Mouse (Mus musculus) limb, embryonic 15.5 days (tissue): ENCODE data around the gene Lepr. TPM values are rescaled to one million over a fixed set of nuclear protein-coding genes. Genes with fewer than 3 reads are reported as not detected.

ENCODE experiments used
- ATAC-seq: fragments of 200-750 bp; cut with Nextera tagmentation; 2 replicates; pipeline ENCODE4 v1.8.0; 2017; ENCODE audit warnings: low read depth, moderate TSS enrichment; ENCODE audit not compliant: insufficient number of reproducible peaks, low FRiP score, low TSS enrichment
- H3K27ac ChIP-seq: fragments of 300-500 bp; sonication (generic); 2 replicates; pipeline ENCODE4 v1.5.1; 2015; ENCODE audit warnings: moderate library complexity, mild to moderate bottlenecking, inconsistent platforms
- H3K27me3 ChIP-seq: fragments of 300-500 bp; sonication (generic); 2 replicates; pipeline ENCODE4 v1.6.1; 2015; ENCODE audit warnings: inconsistent platforms
- H3K36me3 ChIP-seq: fragments of 300-500 bp; sonication (generic); 2 replicates; pipeline ENCODE4 v1.6.1; 2015; ENCODE audit warnings: inconsistent platforms
- H3K4me1 ChIP-seq: fragments of 300-500 bp; sonication (generic); 2 replicates; pipeline ENCODE4 v1.6.1; 2015; ENCODE audit warnings: inconsistent platforms
- H3K4me2 ChIP-seq: fragments of 300-500 bp; sonication (generic); 2 replicates; pipeline ENCODE4 v1.6.1; 2015; ENCODE audit warnings: mild to moderate bottlenecking, inconsistent platforms
- H3K4me3 ChIP-seq: fragments of 300-500 bp; sonication (generic); 2 replicates; pipeline ENCODE4 v1.5.1; 2015; ENCODE audit warnings: mild to moderate bottlenecking, inconsistent platforms
- H3K9ac ChIP-seq: fragments of 300-500 bp; sonication (generic); 2 replicates; pipeline ENCODE4 v1.6.1; 2015; ENCODE audit warnings: inconsistent platforms
- H3K9me3 ChIP-seq: fragments of 300-500 bp; sonication (generic); 2 replicates; pipeline ENCODE4 v1.6.1; 2016; ENCODE audit warnings: inconsistent platforms
- WGBS: fragments of 180-500 bp; shearing (Covaris S2); methylation state at CpG from one replicate; pipeline ENCODE4 v1.1.7; 2015; 5-methylcytosine and 5-hydroxymethylcytosine counted together
- polyA plus RNA-seq: library from polyadenylated mRNA; unstranded; fragments of >200 nt; fragmentation: Nextera tagmentation; extraction: Ambion mirVana; gene quantifications from 2 replicates; pipeline ENCODE4 v1.2.1, GENCODE M21; 2015

Lepr gene
- polyA plus RNA-seq, 1 experiment from 2014 or later: 19.1 TPM

DNA sequence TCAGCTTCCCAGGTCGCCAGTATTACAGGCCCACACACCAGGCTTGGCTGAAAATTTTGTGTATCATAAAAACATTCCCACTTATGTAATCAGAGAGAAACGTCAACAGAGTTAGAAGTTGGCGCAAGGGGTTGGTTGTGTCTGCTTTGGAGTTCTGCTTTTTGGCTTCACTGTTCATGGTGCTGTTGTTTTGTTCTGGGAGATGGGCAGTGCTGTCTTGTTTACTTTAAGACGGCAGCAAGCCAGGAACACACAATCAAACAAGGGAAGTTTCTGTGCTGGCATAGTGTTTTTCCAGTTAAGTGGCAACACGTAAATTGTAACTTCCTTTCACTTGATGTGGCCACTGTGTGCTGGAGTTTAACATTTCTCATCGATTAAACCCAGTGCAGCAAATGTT is 22.7 kb upstream of the Lepr start:
- Histone ChIP-seq H3K9ac (no peak overlapping the region), H3K9me3 (no peaks in the 10 kb centered on the region), H3K4me1 (no peaks in the 10 kb centered on the region), H3K4me2 (no peak overlapping the region), H3K27ac (no peak overlapping the region), H3K27me3 (no peaks in the 10 kb centered on the region), H3K36me3 (no peaks in the 10 kb centered on the region), H3K4me3 (no peak overlapping the region)
- WGBS: 62% methylated on average over 6 of the region's 6 CpGs
- ATAC-seq: no peak

DNA sequence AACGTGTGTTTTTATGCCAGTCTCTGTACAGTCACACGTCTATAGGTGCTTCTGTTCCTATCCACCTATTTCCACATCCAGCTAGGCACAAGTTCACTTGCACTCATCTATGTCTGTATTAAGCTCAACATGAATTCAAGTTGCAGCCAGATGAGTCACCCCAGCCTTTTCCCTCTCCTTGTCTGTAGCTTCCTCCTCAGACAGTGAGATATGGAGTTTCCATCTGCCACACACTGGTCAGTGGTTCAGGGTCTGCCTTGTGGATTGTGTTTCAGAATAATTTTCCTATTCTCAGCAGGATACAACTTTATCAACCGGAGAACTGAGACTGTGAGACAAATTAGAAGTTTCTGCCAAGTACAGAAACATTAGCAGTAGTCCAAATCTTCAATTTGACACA is 20.0 kb upstream of the Lepr start:
- no peaks in the 10 kb centered on the region for H3K9me3 ChIP-seq
- WGBS: 75% methylated on average over 3 of the region's 3 CpGs
- no peaks in the 10 kb centered on the region for H3K4me1 ChIP-seq
- H3K9ac ChIP-seq: no peak overlapping the region
- no peaks in the 10 kb centered on the region for H3K27me3 ChIP-seq
- no peak for ATAC-seq
- H3K4me2 ChIP-seq: no peak overlapping the region
- no peak overlapping the region for H3K27ac ChIP-seq
- no peaks in the 10 kb centered on the region for H3K36me3 ChIP-seq
- no peak overlapping the region for H3K4me3 ChIP-seq

DNA sequence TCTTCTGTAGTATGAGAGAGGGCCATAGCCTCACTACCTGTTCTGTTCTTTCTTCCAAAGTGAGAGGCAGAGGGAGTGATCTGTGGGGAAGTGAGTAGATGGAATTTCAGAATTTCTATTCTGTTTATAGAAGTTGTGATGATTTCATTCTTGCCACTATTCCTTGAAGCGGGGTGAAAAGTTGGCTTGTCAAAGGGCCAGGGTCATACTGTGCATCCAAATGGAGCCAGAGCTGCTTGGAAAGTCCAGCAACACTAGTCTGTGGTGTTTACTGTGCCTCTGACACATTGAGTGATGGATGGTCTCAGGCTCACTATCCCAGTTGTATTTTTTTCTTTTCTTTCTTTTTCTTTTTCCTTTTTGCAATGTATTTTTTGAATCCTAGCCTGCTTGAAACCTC is 17.8 kb upstream of the Lepr start:
- ATAC-seq: no peak
- H3K9ac ChIP-seq: no peak overlapping the region
- no peaks in the 10 kb centered on the region for H3K36me3 ChIP-seq
- H3K27ac ChIP-seq: no peak overlapping the region
- H3K4me1 ChIP-seq: no peaks in the 10 kb centered on the region
- H3K4me3 ChIP-seq: no peak overlapping the region
- no peak overlapping the region for H3K4me2 ChIP-seq
- no peaks in the 10 kb centered on the region for H3K27me3 ChIP-seq
- WGBS: 72% methylated on average over 1 of the region's 1 CpGs
- H3K9me3 ChIP-seq: no peaks in the 10 kb centered on the region

DNA sequence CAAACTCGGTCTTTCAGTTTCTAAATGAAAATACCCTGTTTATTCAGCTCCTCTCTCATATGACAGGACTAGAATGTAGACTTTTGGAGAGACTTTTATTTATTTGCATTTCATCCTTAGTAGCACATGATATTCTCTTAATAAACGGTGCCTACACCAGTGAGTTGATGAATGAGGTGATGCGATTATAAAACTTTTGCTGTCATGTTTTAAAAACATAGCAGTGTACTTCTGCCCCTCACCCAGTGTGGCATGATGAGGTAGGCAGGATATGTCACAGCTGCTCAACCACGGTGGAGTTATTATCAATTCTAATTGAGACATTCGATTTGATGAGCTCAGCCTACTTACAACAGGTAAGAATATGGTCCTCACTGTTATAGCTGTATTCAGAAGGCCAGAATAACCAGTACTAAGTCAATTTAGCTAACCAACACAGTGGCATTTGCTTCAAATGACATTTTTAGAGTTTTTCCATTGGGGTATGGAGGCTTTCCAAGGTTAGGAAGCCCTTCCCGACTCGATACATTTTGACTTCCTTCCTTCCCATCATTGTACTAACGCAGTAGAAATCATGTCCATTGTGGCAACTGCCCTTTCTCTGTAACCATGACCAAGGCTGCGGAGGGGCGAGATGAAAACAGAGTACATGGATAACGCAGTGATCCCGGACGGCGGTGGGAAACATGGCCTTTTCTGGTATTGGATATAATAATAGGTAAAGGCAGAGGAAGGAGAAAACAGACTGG is 16.1 kb upstream of the Lepr start:
- no peak overlapping the region for H3K4me3 ChIP-seq
- no peak overlapping the region for H3K4me2 ChIP-seq
- no peaks in the 10 kb centered on the region for H3K36me3 ChIP-seq
- no peak overlapping the region for H3K9ac ChIP-seq
- 86% methylated on average over 14 of the region's 14 CpGs for WGBS
- no peaks in the 10 kb centered on the region for H3K9me3 ChIP-seq
- no peaks in the 10 kb centered on the region for H3K4me1 ChIP-seq
- no peak for ATAC-seq
- H3K27ac ChIP-seq: no peak overlapping the region
- H3K27me3 ChIP-seq: no peaks in the 10 kb centered on the region

DNA sequence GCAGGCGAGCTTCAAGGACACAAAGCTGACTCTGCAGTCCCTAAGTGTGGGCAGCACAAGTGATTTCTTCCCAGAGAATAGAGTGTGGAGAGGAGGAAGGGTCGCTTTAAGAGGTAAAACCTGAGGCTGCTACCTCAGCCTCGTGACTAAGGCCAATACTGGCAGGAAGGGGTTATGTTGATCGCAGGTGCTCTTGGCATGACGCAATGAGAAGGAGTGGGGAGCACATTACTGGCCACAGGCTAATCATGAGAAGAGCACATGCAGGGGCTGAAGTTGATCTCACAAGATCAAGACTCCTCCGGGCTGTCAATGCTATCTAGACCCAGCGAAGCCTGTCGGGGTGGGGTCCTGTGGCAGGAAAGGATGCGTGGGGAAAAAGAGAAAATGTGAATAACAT is 11.9 kb upstream of the Lepr start:
- Histone ChIP-seq H3K4me1 (no peaks in the 10 kb centered on the region), H3K9me3 (no peaks in the 10 kb centered on the region), H3K4me2 (no peak overlapping the region), H3K9ac (no peak overlapping the region), H3K4me3 (no peak overlapping the region), H3K36me3 (no peaks in the 10 kb centered on the region), H3K27me3 (no peaks in the 10 kb centered on the region), H3K27ac (no peak overlapping the region)
- no peak for ATAC-seq
- WGBS: 78% methylated on average over 9 of the region's 9 CpGs

DNA sequence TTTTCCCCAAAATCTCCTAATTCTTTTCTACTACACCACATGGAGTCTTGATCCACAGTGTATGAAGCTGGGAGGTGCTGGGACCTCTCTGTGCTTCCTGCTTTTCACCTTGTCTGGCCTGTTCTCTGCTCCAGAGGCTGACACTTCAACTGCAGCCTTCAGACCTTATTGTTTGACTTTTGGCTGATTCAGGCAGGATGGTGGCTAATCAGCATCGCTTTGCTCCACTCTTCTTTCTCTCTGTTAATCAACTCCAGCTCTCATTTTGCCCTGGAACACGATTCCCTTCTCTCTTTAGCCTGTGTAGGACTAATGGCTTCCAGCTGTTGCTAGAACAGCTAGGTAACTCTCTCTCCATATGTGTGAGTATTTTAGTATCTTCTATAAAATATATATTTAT is 10.0 kb upstream of the Lepr start:
- no peak overlapping the region for H3K9ac ChIP-seq
- H3K27ac ChIP-seq: peak overlapping the region; percentile 68; the same call in 1 of the 2 replicates
- 27% methylated on average over 2 of the region's 2 CpGs for WGBS
- H3K4me3 ChIP-seq: no peak overlapping the region
- H3K9me3 ChIP-seq: no peaks in the 10 kb centered on the region
- peaks cover 3% of the 10 kb centered on the region; the same call in 1 of the 2 replicates for H3K4me1 ChIP-seq
- ATAC-seq: no peak
- H3K36me3 ChIP-seq: no peaks in the 10 kb centered on the region
- H3K27me3 ChIP-seq: no peaks in the 10 kb centered on the region
- no peak overlapping the region for H3K4me2 ChIP-seq

DNA sequence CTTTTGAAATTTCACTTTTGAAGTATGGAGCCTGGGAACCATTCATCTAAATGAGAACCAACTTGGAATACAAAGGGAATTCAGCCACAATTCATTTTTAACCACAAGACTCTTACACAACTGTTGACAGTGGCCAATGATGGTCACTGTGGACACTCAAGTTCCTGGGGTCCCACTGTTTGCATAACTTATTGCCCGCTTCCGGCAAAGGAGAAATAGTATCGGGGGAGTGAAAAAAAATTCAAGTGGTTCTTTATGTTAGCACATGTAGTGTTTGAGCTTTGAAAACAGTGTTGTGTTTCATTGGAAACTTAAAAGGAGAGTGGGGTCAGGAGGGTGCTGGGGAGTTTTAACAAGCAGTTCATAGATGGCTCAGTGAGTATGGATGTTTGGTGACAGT is 9.3 kb upstream of the Lepr start:
- Histone ChIP-seq H3K4me2 (no peak overlapping the region), H3K27me3 (no peaks in the 10 kb centered on the region), H3K27ac (peak overlapping the region; percentile 12; the same call in 1 of the 2 replicates), H3K4me1 (peaks cover 9% of the 10 kb centered on the region; the same call in 1 of the 2 replicates), H3K4me3 (no peak overlapping the region), H3K36me3 (no peaks in the 10 kb centered on the region), H3K9ac (no peak overlapping the region), H3K9me3 (no peaks in the 10 kb centered on the region)
- no peak for ATAC-seq
- WGBS: 31% methylated on average over 3 of the region's 3 CpGs

DNA sequence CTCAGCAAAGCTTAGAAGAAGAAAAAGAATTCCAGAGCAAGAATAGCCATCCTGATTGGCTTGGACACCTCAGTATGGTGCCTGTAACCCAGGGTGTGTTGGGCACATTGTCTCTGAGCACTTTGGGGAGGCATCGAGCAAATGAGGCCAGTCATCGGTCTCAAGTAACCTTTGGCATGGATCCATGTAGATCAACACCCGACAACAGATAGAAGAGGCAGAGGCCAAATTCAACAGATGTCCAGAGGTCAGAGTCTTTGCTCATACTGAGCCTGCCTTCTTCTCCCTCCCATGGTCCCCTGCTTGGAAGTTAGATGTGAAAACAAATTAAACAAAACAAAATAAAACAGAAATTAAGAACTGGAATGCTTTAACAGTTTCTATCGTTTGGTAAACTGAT is 6.8 kb upstream of the Lepr start:
- no peaks in the 10 kb centered on the region for H3K27me3 ChIP-seq
- 76% methylated on average over 4 of the region's 4 CpGs for WGBS

DNA sequence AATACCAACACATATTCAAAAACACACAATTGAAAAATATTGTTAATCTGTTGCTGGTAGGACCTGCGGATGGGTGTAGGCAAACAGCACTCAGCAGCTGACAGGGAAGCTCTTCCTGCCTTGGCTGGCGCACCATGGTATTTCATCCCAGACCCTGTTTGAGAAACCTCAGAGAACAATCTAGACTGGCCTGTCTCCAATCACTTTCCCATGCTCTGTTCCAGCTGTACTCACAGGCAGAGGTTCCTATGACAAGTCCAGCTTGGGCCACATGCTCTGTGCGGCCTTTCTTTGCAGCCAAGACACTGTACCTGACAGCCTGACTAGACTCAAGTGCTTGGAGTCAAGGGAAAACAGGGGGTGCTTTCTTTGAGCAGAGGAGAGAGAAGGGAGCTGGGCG is 6.1 kb upstream of the Lepr start:
- Histone ChIP-seq H3K9ac (no peak overlapping the region), H3K4me2 (no peak overlapping the region), H3K27me3 (no peaks in the 10 kb centered on the region), H3K4me1 (peaks cover 9% of the 10 kb centered on the region; the same call in 1 of the 2 replicates), H3K4me3 (no peak overlapping the region), H3K27ac (no peak overlapping the region), H3K36me3 (no peaks in the 10 kb centered on the region), H3K9me3 (no peaks in the 10 kb centered on the region)
- no peak for ATAC-seq
- 88% methylated on average over 4 of the region's 4 CpGs for WGBS

More for the DNA sequence above, 6.8 kb upstream of the Lepr start:
- Histone ChIP-seq H3K4me3 (no peak overlapping the region), H3K9ac (no peak overlapping the region), H3K9me3 (no peaks in the 10 kb centered on the region), H3K4me1 (peaks cover 9% of the 10 kb centered on the region; the same call in 1 of the 2 replicates), H3K36me3 (no peaks in the 10 kb centered on the region), H3K27ac (no peak overlapping the region), H3K4me2 (no peak overlapping the region)
- no peak for ATAC-seq

DNA sequence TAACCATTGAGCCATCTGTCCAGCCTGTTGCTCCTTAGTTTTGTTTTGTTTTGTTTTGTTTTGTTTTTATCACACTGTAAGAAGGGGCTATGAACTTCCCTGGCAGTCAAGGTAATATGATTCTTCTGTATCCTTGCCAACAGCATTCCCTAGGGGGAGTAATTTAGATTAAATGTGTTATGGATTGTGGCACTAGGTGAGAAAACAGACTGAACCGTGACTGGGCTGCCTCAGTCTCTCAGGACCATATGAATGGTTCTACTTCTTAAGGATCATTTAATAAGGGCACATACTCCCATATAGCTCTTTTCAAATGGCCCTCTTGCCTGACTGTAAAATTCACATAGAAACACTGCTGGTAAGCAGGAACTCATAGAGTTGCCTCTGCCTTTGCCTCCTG is 4.6 kb upstream of the Lepr start:
- Histone ChIP-seq H3K4me1 (peaks cover 16% of the 10 kb centered on the region), H3K36me3 (no peaks in the 10 kb centered on the region), H3K9me3 (no peaks in the 10 kb centered on the region), H3K27me3 (no peaks in the 10 kb centered on the region), H3K27ac (no peak overlapping the region), H3K9ac (no peak overlapping the region), H3K4me2 (no peak overlapping the region), H3K4me3 (no peak overlapping the region)
- no peak for ATAC-seq
- WGBS: 4% methylated on average over 1 of the region's 1 CpGs

DNA sequence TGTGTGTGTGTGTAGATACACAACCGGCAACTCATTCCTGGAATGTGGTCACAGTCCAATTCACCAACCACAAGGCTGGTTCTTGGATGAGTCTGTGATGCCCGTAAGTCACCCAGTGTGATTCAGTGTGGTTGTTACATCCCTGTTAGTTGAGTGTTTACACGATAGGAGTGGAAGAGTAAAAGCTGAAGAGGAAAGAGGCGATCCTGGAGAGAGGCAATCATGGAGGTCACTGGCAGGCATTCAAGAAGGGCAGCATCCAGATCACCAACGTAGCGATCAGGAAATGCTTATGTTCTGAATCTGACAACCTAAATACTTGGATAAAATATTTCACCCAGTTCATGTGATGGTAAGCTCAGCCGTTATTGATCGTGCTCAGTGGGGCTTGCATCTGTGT is 1.9 kb upstream of the Lepr start:
- no peaks in the 10 kb centered on the region for H3K27me3 ChIP-seq
- no peak overlapping the region for H3K9ac ChIP-seq
- no peaks in the 10 kb centered on the region for H3K36me3 ChIP-seq
- 88% methylated on average over 8 of the region's 8 CpGs for WGBS
- no peak for ATAC-seq
- no peak overlapping the region for H3K27ac ChIP-seq
- H3K4me2 ChIP-seq: no peak overlapping the region
- no peak overlapping the region for H3K4me3 ChIP-seq
- H3K9me3 ChIP-seq: no peaks in the 10 kb centered on the region
- peaks cover 23% of the 10 kb centered on the region for H3K4me1 ChIP-seq

DNA sequence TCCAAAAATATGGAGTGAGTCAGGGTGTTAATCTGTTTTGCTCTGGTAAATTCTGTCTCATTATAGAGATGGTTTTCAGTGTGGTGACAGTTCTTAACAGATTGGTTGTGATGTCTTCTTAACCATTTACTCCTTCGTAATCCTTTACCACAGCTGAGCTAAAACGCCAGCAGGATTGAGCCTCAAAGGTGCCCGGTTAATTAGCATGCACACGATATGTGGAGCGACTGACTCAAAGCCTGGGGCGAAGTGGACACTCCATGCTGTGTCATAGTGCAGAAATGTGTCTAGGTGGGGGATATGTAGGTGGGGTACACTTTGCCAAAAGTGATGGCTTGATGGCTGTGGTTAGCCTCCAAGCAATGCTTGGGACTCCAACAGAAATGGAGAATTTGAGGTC is 1.4 kb upstream of the Lepr start:
- H3K4me2 ChIP-seq: no peak overlapping the region

More for the DNA sequence above, 1.4 kb upstream of the Lepr start:
- 75% methylated on average over 6 of the region's 6 CpGs for WGBS
- no peak for ATAC-seq
- H3K36me3 ChIP-seq: no peaks in the 10 kb centered on the region
- no peak overlapping the region for H3K27ac ChIP-seq
- peaks cover 23% of the 10 kb centered on the region for H3K4me1 ChIP-seq
- no peak overlapping the region for H3K4me3 ChIP-seq
- H3K9me3 ChIP-seq: no peaks in the 10 kb centered on the region
- H3K27me3 ChIP-seq: no peaks in the 10 kb centered on the region
- H3K9ac ChIP-seq: no peak overlapping the region
